Mouse (Mus musculus) neural tube, embryonic 13.5 days (tissue): ENCODE results near the gene Ddhd1. TPM values are rescaled to one million over a fixed set of nuclear protein-coding genes. Genes with fewer than 3 reads are reported as not detected.

ENCODE experiments used
- ATAC-seq: fragments of 200-750 bp; cut with Nextera tagmentation; 2 replicates; pipeline ENCODE4 v1.8.0; 2017; ENCODE audit warnings: low read depth, mild to moderate bottlenecking, moderate TSS enrichment, moderate library complexity
- H3K27ac ChIP-seq: fragments of 300-500 bp; sonication (generic); replicated peaks from 2 replicates; pipeline ENCODE4 v1.5.1; 2015; ENCODE audit warnings: moderate library complexity, mild to moderate bottlenecking, inconsistent platforms
- H3K27me3 ChIP-seq: fragments of 300-500 bp; sonication (generic); 2 replicates; pipeline ENCODE4 v1.6.1; 2015; ENCODE audit warnings: mild to moderate bottlenecking, inconsistent platforms
- H3K36me3 ChIP-seq: fragments of 300-500 bp; sonication (generic); 2 replicates; pipeline ENCODE4 v1.6.1; 2015; ENCODE audit warnings: mild to moderate bottlenecking, inconsistent platforms
- H3K4me1 ChIP-seq: fragments of 300-500 bp; sonication (generic); replicated peaks from 2 replicates; pipeline ENCODE4 v1.6.1; 2015; ENCODE audit warnings: inconsistent platforms
- H3K4me2 ChIP-seq: fragments of 300-500 bp; sonication (generic); 2 replicates; pipeline ENCODE4 v1.6.1; 2015; ENCODE audit warnings: inconsistent platforms, mild to moderate bottlenecking, moderate library complexity
- H3K4me3 ChIP-seq: fragments of 300-500 bp; sonication (generic); 2 replicates; pipeline ENCODE4 v1.5.1; 2015; ENCODE audit warnings: mild to moderate bottlenecking, inconsistent platforms
- H3K9ac ChIP-seq: fragments of 300-500 bp; sonication (generic); 2 replicates; pipeline ENCODE4 v1.6.1; 2015; ENCODE audit warnings: moderate library complexity, mild to moderate bottlenecking, inconsistent platforms
- H3K9me3 ChIP-seq: fragments of 300-500 bp; sonication (generic); 2 replicates; pipeline ENCODE4 v1.6.1; 2016; ENCODE audit warnings: inconsistent platforms
- WGBS: fragments of 180-500 bp; shearing (Covaris S2); methylation state at CpG from one replicate; pipeline ENCODE4 v1.1.7; 2015; 5-methylcytosine and 5-hydroxymethylcytosine counted together
- polyA plus RNA-seq: library from polyadenylated mRNA; unstranded; fragments of >200 nt; fragmentation: Nextera tagmentation; extraction: Ambion mirVana; gene quantifications from 2 replicates; pipeline ENCODE4 v1.2.1, GENCODE M21; 2015

The Ddhd1 gene
- 17.8 and 21.8 TPM in 2 replicates for polyA plus RNA-seq

- under 1% methylated on average over 109 of the region's 123 CpGs for WGBS
These were observed at the start of gene Ddhd1 for GRCm38 (mm10) chr14:45657641-45658611. Gene Ddhd1, minus strand, starts transcription at chr14:45658143.

GRCm38 (mm10) chr14:45707176-45707910 is 49.4 kb upstream of the Ddhd1 start:
- H3K4me1 ChIP-seq: no peaks in the 10 kb centered on the region
- no peak overlapping the region for H3K9ac ChIP-seq
- no peak overlapping the region for H3K4me2 ChIP-seq
- H3K36me3 ChIP-seq: no peaks in the 10 kb centered on the region
- 51% methylated on average over 3 of the region's 3 CpGs for WGBS
- H3K27ac ChIP-seq: no peak overlapping the region
- no peak overlapping the region for H3K4me3 ChIP-seq
- ATAC-seq: no peak
- no peaks in the 10 kb centered on the region for H3K9me3 ChIP-seq
- no peaks in the 10 kb centered on the region for H3K27me3 ChIP-seq

More at GRCm38 (mm10) chr14:45657641-45658611, at the start of gene Ddhd1:
- Histone ChIP-seq H3K9me3 (no peaks in the 10 kb centered on the region), H3K4me2 (peak within 1 kb of the TSS; percentile 84), H3K36me3 (no peaks in the 10 kb centered on the region), H3K27ac (peak within 1 kb of the TSS; percentile 96), H3K4me3 (peak within 1 kb of the TSS; percentile 93), H3K27me3 (no peaks in the 10 kb centered on the region), H3K4me1 (peaks cover 39% of the 10 kb centered on the region), H3K9ac (peak within 1 kb of the TSS; percentile 96)
- peak; percentile 95 for ATAC-seq

DNA sequence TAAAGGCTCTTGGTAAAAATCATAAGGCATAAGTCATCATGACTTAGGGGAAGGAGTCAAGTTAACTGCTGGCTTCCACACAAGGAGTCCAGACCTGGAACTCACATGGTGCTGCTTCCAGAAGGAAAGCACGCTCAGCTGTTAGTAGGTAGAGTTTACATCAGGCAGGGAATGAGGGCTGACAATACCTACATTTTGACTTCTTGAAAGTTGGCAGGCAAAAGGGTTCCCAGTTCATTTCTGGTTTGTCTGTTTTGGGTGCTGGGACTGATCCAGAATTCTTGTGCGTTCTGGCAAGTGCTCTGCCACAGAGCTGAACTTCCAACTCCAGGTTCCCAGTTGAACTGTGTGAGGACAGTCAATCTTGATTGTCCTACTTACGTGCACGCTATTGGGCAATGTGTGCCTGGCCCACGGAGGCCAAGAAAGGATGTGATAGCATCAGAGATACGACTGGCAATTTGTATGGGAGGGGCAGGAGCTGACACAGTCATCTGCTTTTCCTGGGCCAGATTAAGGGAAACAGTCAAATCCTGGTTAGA is 42.2 kb upstream of the Ddhd1 start:
- no peak overlapping the region for H3K9ac ChIP-seq
- no peak overlapping the region for H3K27ac ChIP-seq
- no peaks in the 10 kb centered on the region for H3K9me3 ChIP-seq
- no peaks in the 10 kb centered on the region for H3K4me1 ChIP-seq
- no peak overlapping the region for H3K4me3 ChIP-seq
- H3K27me3 ChIP-seq: no peaks in the 10 kb centered on the region
- WGBS: 80% methylated on average over 6 of the region's 6 CpGs
- H3K4me2 ChIP-seq: no peak overlapping the region
- no peaks in the 10 kb centered on the region for H3K36me3 ChIP-seq
- no peak for ATAC-seq

DNA sequence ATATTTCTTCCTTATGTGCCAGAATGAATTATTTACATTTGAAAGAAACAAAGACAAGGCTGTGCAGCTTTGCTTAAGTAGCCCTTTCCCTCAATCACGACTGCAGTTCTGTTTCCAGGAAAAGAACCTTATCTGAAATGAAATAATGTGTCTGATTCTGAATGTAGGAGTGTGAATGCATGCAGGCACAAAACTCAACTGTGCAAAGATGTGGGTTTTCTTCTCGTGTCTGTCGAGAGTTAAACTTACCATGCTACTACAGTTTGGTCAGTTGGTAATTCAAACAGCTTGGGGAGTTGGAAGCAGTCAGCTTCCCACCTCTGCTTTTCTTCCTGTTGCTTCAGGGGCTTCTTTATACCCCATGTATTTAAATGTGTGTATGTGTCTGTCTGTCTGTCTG is 40.9 kb upstream of the Ddhd1 start:
- ATAC-seq: no peak
- no peak overlapping the region for H3K9ac ChIP-seq
- no peaks in the 10 kb centered on the region for H3K4me1 ChIP-seq
- H3K4me2 ChIP-seq: no peak overlapping the region
- H3K4me3 ChIP-seq: no peak overlapping the region
- no peaks in the 10 kb centered on the region for H3K27me3 ChIP-seq
- H3K9me3 ChIP-seq: no peaks in the 10 kb centered on the region
- no peak overlapping the region for H3K27ac ChIP-seq
- WGBS: 71% methylated on average over 3 of the region's 3 CpGs
- no peaks in the 10 kb centered on the region for H3K36me3 ChIP-seq

- Histone ChIP-seq H3K27ac (no peak overlapping the region), H3K4me1 (no peaks in the 10 kb centered on the region), H3K4me3 (no peak overlapping the region), H3K36me3 (no peaks in the 10 kb centered on the region), H3K4me2 (no peak overlapping the region), H3K27me3 (no peaks in the 10 kb centered on the region), H3K9me3 (no peaks in the 10 kb centered on the region), H3K9ac (no peak overlapping the region)
- 96% methylated on average over 2 of the region's 2 CpGs for WGBS
- no peak for ATAC-seq
These were observed 38.2 kb upstream of the Ddhd1 start for GRCm38 (mm10) chr14:45696098-45696497.

DNA sequence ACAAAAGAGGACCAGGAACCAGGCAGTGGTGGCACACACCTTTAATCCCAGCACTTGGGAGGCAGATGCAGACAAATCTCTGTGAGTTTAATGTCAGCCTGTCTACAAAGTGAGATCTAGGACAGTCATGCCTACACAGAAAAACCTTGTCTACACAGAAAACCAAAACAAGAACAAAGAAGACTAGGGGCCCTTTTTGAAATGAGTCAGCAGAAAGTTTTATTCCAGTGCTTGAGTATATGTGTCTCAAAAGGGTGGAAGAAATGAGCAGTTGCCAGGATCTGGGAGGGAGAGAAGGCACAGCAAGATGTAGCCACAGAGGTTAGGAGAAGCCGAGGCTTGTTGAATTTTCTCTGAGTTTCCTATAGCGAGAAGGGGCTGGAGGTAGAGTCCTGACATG is 35.9 kb upstream of the Ddhd1 start:
- Histone ChIP-seq H3K9me3 (no peaks in the 10 kb centered on the region), H3K9ac (no peak overlapping the region), H3K4me1 (peaks cover 7% of the 10 kb centered on the region; the same call in 1 of the 2 replicates), H3K4me3 (no peak overlapping the region), H3K27me3 (no peaks in the 10 kb centered on the region), H3K27ac (no peak overlapping the region), H3K4me2 (no peak overlapping the region), H3K36me3 (no peaks in the 10 kb centered on the region)
- no peak for ATAC-seq
- WGBS: 98% methylated on average over 2 of the region's 2 CpGs

DNA sequence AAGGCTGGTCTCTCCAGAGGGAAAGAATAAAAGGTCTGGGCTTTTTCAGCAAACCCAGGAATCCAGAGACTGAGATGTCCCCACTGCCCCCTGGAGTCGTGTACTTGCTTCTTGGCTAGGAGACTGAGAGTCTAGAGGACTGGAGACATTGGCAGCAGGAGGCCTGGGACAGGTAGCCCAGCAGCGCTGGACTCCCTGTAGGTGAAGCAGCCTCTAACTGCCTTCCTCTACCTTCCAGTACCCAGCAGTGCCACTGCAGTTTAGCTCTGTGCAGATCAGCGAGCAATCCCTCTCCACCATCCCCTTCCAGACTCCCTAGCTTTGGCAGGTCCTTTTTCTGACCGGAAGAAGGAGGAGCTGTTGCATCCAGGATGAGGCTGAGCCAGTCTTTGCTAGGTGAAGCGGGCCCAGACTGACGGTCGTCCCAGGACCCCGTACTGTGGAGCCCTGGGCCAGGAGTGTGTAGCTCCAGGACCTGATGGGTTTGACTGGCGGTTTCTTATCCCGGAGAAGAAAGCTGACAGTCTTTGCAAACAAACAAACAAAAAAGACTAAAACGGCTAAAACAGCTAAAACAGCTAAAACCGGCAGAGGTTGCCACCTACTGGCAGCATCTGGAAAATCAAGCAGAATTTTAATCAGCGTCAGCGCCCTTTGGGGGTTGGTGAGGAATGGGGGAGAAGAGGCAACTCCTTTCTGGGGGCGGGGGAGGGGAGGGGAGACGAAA is 32.7 kb upstream of the Ddhd1 start:
- no peaks in the 10 kb centered on the region for H3K27me3 ChIP-seq
- H3K4me2 ChIP-seq: peak overlapping the region; percentile 62
- H3K4me1 ChIP-seq: peaks cover 7% of the 10 kb centered on the region; the same call in 1 of the 2 replicates
- H3K27ac ChIP-seq: peak overlapping the region; percentile 72
- peak overlapping the region; percentile 72 for H3K9ac ChIP-seq
- no peaks in the 10 kb centered on the region for H3K9me3 ChIP-seq
- 1% methylated on average over 16 of the region's 16 CpGs for WGBS
- H3K36me3 ChIP-seq: no peaks in the 10 kb centered on the region
- H3K4me3 ChIP-seq: peak overlapping the region; percentile 49
- peak; percentile 96 for ATAC-seq

- WGBS: 82% methylated on average over 2 of the region's 2 CpGs
- no peaks in the 10 kb centered on the region for H3K27me3 ChIP-seq
- no peak overlapping the region for H3K4me3 ChIP-seq
- H3K4me1 ChIP-seq: peaks cover 3% of the 10 kb centered on the region; the same call in 1 of the 2 replicates
- no peak overlapping the region for H3K27ac ChIP-seq
- H3K4me2 ChIP-seq: no peak overlapping the region
- no peak overlapping the region for H3K9ac ChIP-seq
- no peaks in the 10 kb centered on the region for H3K36me3 ChIP-seq
- no peak for ATAC-seq
- no peaks in the 10 kb centered on the region for H3K9me3 ChIP-seq
These were observed 27.4 kb upstream of the Ddhd1 start for GRCm38 (mm10) chr14:45685313-45685712.

- H3K4me2 ChIP-seq: no peak overlapping the region
- 49% methylated on average over 6 of the region's 6 CpGs for WGBS
- H3K9me3 ChIP-seq: no peaks in the 10 kb centered on the region
- no peak overlapping the region for H3K27ac ChIP-seq
- no peaks in the 10 kb centered on the region for H3K36me3 ChIP-seq
- no peak overlapping the region for H3K9ac ChIP-seq
- H3K4me3 ChIP-seq: no peak overlapping the region
- no peak for ATAC-seq
- no peaks in the 10 kb centered on the region for H3K27me3 ChIP-seq
- H3K4me1 ChIP-seq: no peaks in the 10 kb centered on the region
These were observed 18.8 kb upstream of the Ddhd1 start for GRCm38 (mm10) chr14:45676722-45677121.

- ATAC-seq: no peak
- Histone ChIP-seq H3K4me3 (no peak overlapping the region), H3K36me3 (no peaks in the 10 kb centered on the region), H3K27ac (no peak overlapping the region), H3K9ac (no peak overlapping the region), H3K9me3 (no peaks in the 10 kb centered on the region), H3K4me2 (no peak overlapping the region), H3K4me1 (no peaks in the 10 kb centered on the region), H3K27me3 (no peaks in the 10 kb centered on the region)
- WGBS: 75% methylated on average over 4 of the region's 4 CpGs
These were observed 10.4 kb upstream of the Ddhd1 start for GRCm38 (mm10) chr14:45668325-45668724.

DNA sequence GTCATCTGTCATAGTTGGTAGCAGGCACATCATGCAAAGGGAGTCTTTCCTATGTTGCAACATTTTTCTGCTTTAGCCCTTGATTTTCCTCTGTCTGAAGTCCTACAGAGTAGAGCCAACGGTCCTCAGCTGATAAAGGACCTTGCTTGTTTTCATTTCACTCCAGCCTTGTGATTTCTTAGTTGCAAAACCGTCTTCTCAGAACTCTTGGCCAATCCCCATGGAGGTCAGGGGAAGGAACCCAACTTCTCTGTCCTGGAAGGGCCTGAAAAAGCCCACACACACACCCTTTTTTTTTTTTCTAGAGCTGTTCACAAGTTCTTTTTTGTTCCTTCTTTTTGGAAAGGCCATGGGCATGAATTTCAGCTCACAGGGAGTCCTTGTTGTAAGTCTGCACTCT is 9.3 kb upstream of the Ddhd1 start:
- no peaks in the 10 kb centered on the region for H3K4me1 ChIP-seq
- no peak overlapping the region for H3K4me3 ChIP-seq
- H3K4me2 ChIP-seq: no peak overlapping the region
- H3K9me3 ChIP-seq: no peaks in the 10 kb centered on the region
- H3K9ac ChIP-seq: no peak overlapping the region
- WGBS: 90% methylated on average over 2 of the region's 2 CpGs
- no peaks in the 10 kb centered on the region for H3K36me3 ChIP-seq
- H3K27me3 ChIP-seq: no peaks in the 10 kb centered on the region
- no peak for ATAC-seq
- H3K27ac ChIP-seq: no peak overlapping the region
